Mouse (Mus musculus) liver, embryonic 16.5 days (tissue): ENCODE data around the gene Alk. TPM values are rescaled to one million over a fixed set of nuclear protein-coding genes. Genes with fewer than 3 reads are reported as not detected.
"Not testable (repeated sequence)": the region's sequence is repeated elsewhere in the genome, so short reads cannot be mapped to it uniquely, and the experiment has no call there.

ENCODE experiments used
- ATAC-seq: fragments of 200-750 bp; cut with Nextera tagmentation; 2 replicates; pipeline ENCODE4 v1.8.0; 2017; ENCODE audit warnings: low read depth, mild to moderate bottlenecking, moderate number of reproducible peaks, moderate library complexity
- H3K27ac ChIP-seq: fragments of 300-500 bp; sonication (generic); 2 replicates; pipeline ENCODE4 v1.5.1; 2014; ENCODE audit warnings: mild to moderate bottlenecking, low read length
- H3K27me3 ChIP-seq: fragments of 300-500 bp; sonication (generic); 2 replicates; pipeline ENCODE4 v1.6.1; 2014; ENCODE audit warnings: low read depth, low read length, mixed read lengths; ENCODE audit not compliant: control insufficient read depth, insufficient read depth
- H3K36me3 ChIP-seq: fragments of 300-500 bp; sonication (generic); 2 replicates; pipeline ENCODE4 v1.6.1; 2014; ENCODE audit warnings: mild to moderate bottlenecking; ENCODE audit not compliant: control insufficient read depth, insufficient read depth
- H3K4me1 ChIP-seq: fragments of 300-500 bp; sonication (generic); 2 replicates; pipeline ENCODE4 v1.6.1; 2014; ENCODE audit warnings: low read depth, low read length, mixed read lengths; ENCODE audit not compliant: control insufficient read depth
- H3K4me2 ChIP-seq: fragments of 300-500 bp; sonication (generic); 2 replicates; pipeline ENCODE4 v1.6.1; 2014; ENCODE audit warnings: low read depth, low read length, mixed read lengths
- H3K4me3 ChIP-seq: fragments of 300-500 bp; sonication (generic); 2 replicates; pipeline ENCODE4 v1.5.1; 2014; ENCODE audit warnings: low read depth, mild to moderate bottlenecking, low read length
- H3K9ac ChIP-seq: fragments of 300-500 bp; sonication (generic); 2 replicates; pipeline ENCODE4 v1.6.1; 2014; ENCODE audit warnings: low read depth, low read length
- H3K9me3 ChIP-seq: fragments of 300-500 bp; sonication (generic); replicated peaks from 2 replicates; pipeline ENCODE4 v1.6.1; 2016; ENCODE audit warnings: low read length; ENCODE audit not compliant: control insufficient read depth
- WGBS: fragments of 180-500 bp; shearing (Covaris S2); extraction: QIAGEN DNeasy Blood & Tissue Kit; methylation state at CpG from one replicate; pipeline ENCODE4 v1.1.7; 2014; ENCODE audit not compliant: insufficient replicate concordance; 5-methylcytosine and 5-hydroxymethylcytosine counted together
- polyA plus RNA-seq: library from polyadenylated mRNA; unstranded; fragments of >200 nt; fragmentation: Nextera tagmentation; extraction: Ambion mirVana; gene quantifications from 2 replicates; pipeline ENCODE4 v1.2.1, GENCODE M21; 2015

The Alk gene
- polyA plus RNA-seq, 1 experiment from 2014 or later = 0.07 TPM

DNA sequence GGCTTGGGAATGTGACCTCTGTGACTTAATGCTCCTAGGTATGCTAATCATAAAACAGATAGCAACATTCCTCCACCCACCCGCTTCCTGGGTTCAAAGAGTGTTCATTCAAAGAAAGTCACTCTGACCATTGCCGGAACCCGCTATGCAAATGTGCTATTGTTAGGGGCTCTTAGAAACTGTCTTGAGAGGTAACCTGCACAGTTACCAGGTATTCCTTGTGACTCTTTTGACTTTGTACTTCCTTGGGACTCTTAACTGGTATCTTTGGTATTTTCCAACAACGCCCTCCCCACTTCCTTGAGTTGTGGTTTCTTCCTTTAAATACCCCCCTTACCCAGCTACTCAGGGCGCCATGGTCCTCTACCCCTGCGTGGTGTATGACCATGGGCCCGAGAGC, 125.2 kb downstream of the Alk start:
- not testable (repeated sequence) for H3K9me3 ChIP-seq, ATAC-seq, H3K36me3 ChIP-seq, H3K9ac ChIP-seq, H3K4me1 ChIP-seq, H3K4me2 ChIP-seq, H3K27ac ChIP-seq, H3K4me3 ChIP-seq, H3K27me3 ChIP-seq
- 64% methylated on average over 7 of the region's 7 CpGs for WGBS

- no peaks in the 10 kb centered on the region for H3K36me3 ChIP-seq
- H3K4me2 ChIP-seq = no peak overlapping the region
- ATAC-seq = no peak
- 48% methylated on average over 5 of the region's 5 CpGs for WGBS
- H3K9ac ChIP-seq = no peak overlapping the region
- H3K27me3 ChIP-seq = no peaks in the 10 kb centered on the region
- H3K4me3 ChIP-seq = no peak overlapping the region
- no peaks in the 10 kb centered on the region for H3K4me1 ChIP-seq
- H3K27ac ChIP-seq = no peak overlapping the region
- no peaks in the 10 kb centered on the region; the same call in 1 of the 2 replicates for H3K9me3 ChIP-seq
Measured at GRCm38 (mm10) chr17:72477889-72478405, 126.5 kb downstream of the Alk start.

DNA sequence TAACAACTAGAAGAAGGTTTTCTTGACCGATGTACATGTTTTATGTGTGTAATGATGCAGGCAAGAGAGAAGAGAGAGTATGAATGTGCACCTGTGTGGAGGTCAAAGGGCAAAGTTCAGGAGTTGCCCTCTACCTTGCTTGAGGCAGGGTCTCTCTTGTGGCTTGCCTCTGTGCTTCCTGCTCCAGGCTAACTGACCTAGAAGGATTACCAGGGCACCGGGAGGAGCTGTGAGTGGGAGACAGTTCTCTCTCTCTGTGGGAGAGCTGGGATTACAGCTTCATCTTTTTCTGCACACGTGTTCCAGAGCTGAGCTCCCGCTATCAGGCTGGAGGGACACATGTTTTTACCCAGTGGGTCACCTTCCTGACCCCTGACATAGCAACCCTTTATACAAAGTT, 127.5 kb downstream of the Alk start:
- ATAC-seq = no peak
- no peak overlapping the region for H3K27ac ChIP-seq
- H3K9ac ChIP-seq = no peak overlapping the region
- H3K4me1 ChIP-seq = no peaks in the 10 kb centered on the region
- H3K4me2 ChIP-seq = no peak overlapping the region
- WGBS = 45% methylated on average over 4 of the region's 4 CpGs
- no peak overlapping the region for H3K4me3 ChIP-seq
- no peaks in the 10 kb centered on the region for H3K27me3 ChIP-seq
- H3K36me3 ChIP-seq = no peaks in the 10 kb centered on the region
- no peaks in the 10 kb centered on the region; the same call in 1 of the 2 replicates for H3K9me3 ChIP-seq

- Histone ChIP-seq H3K4me3 (no peak overlapping the region), H3K27ac (no peak overlapping the region), H3K4me1 (no peaks in the 10 kb centered on the region), H3K9ac (no peak overlapping the region), H3K9me3 (no peaks in the 10 kb centered on the region), H3K4me2 (no peak overlapping the region), H3K27me3 (no peaks in the 10 kb centered on the region), H3K36me3 (no peaks in the 10 kb centered on the region)
- 48% methylated on average over 5 of the region's 5 CpGs for WGBS
- no peak for ATAC-seq
Measured at GRCm38 (mm10) chr17:72474166-72474565, 130.3 kb downstream of the Alk start.

- H3K4me3 ChIP-seq = no peak overlapping the region
- H3K36me3 ChIP-seq = no peaks in the 10 kb centered on the region
- no peak for ATAC-seq
- no peaks in the 10 kb centered on the region for H3K4me1 ChIP-seq
- H3K9me3 ChIP-seq = no peaks in the 10 kb centered on the region; the same call in none of the 2 replicates
- H3K9ac ChIP-seq = no peak overlapping the region
- no peak overlapping the region for H3K27ac ChIP-seq
- H3K4me2 ChIP-seq = no peak overlapping the region
- WGBS = 53% methylated on average over 4 of the region's 4 CpGs
- H3K27me3 ChIP-seq = no peaks in the 10 kb centered on the region
Measured at GRCm38 (mm10) chr17:72448477-72448876, 155.9 kb downstream of the Alk start.

- no peaks in the 10 kb centered on the region; the same call in none of the 2 replicates for H3K9me3 ChIP-seq
- 36% methylated on average over 3 of the region's 3 CpGs for WGBS
- no peak overlapping the region for H3K4me3 ChIP-seq
- ATAC-seq = no peak
- no peaks in the 10 kb centered on the region for H3K36me3 ChIP-seq
- H3K27ac ChIP-seq = no peak overlapping the region
- no peaks in the 10 kb centered on the region for H3K4me1 ChIP-seq
- no peak overlapping the region for H3K9ac ChIP-seq
- H3K4me2 ChIP-seq = no peak overlapping the region
- H3K27me3 ChIP-seq = no peaks in the 10 kb centered on the region
Measured at GRCm38 (mm10) chr17:72445204-72446177, 158.9 kb downstream of the Alk start.

DNA sequence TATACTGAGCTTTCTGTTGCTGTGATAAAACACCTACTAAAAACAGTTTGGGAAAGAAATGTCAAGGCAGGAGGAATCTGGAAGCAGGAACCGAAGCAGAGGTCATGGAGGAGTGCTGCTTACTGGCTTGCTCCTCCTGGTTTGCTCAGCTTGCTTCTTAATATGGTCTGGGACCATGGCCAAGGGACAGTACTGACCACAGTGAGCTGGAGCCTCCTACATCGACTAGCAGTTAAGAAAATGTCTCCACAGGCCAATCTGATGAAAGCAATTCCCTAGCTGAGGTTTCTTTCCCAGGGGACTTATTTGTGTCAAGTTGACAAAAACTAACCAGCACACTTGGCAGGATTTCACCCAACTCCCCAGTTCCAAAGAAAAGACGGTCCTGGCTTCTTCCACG, 187.0 kb downstream of the Alk start:
- Histone ChIP-seq H3K4me2 (no peak overlapping the region), H3K36me3 (no peaks in the 10 kb centered on the region), H3K4me1 (no peaks in the 10 kb centered on the region), H3K4me3 (no peak overlapping the region), H3K27ac (no peak overlapping the region), H3K9ac (no peak overlapping the region), H3K27me3 (no peaks in the 10 kb centered on the region), H3K9me3 (no peaks in the 10 kb centered on the region)
- no peak for ATAC-seq
- WGBS = 56% methylated on average over 4 of the region's 4 CpGs

GRCm38 (mm10) chr17:72414676-72415075, 189.8 kb downstream of the Alk start:
- H3K4me2 ChIP-seq = no peak overlapping the region
- H3K27ac ChIP-seq = no peak overlapping the region
- no peaks in the 10 kb centered on the region for H3K36me3 ChIP-seq
- H3K4me3 ChIP-seq = no peak overlapping the region
- H3K9ac ChIP-seq = no peak overlapping the region
- no peaks in the 10 kb centered on the region for H3K27me3 ChIP-seq
- H3K4me1 ChIP-seq = no peaks in the 10 kb centered on the region
- H3K9me3 ChIP-seq = no peaks in the 10 kb centered on the region
- ATAC-seq = no peak

DNA sequence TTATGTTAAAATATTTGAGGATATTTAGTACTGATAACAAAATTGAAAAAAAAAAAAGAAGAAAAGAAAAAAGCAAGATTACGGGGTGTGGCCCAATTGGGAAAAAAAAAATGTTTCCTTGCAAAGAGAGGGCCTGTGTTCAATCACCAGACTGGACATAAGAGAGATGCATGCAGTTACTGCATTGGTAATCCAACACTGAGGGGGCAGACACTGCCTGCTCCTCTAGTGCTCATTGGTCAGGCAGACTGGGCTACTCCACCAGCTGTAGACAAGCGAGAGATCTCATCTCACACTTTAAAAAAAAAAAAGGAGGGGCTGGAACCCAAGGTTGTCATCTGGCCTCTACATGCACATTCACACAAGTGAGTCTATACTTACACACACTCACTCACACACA, 199.6 kb downstream of the Alk start:
- Histone ChIP-seq H3K36me3 (no peaks in the 10 kb centered on the region), H3K4me1 (no peaks in the 10 kb centered on the region), H3K4me3 (no peak overlapping the region), H3K27ac (no peak overlapping the region), H3K4me2 (no peak overlapping the region), H3K27me3 (no peaks in the 10 kb centered on the region), H3K9ac (no peak overlapping the region), H3K9me3 (no peaks in the 10 kb centered on the region)
- WGBS = 49% methylated on average over 2 of the region's 2 CpGs
- no peak for ATAC-seq
